Mouse (Mus musculus): ENCODE measurements around the gene Plgrkt. TPM values are rescaled to one million over a fixed set of nuclear protein-coding genes. Genes with fewer than 3 reads are reported as not detected.

The Plgrkt gene
- polyA plus RNA-seq, 1 experiment from 2014 or later = 83.5 TPM

- Histone ChIP-seq H3K79me2 (ENCODE audit: inconsistent target) (peaks cover 87% of the 10 kb centered on the region), H3K27ac (peak overlapping the region; percentile 63; the same call in 1 of the 2 replicates), H3K4me3 (ENCODE audit: inconsistent target) (peak overlapping the region; percentile 33; the same call in 1 of the 2 replicates), H3K36me3 (ENCODE audit: inconsistent target) (peaks cover 21% of the 10 kb centered on the region; the same call in 1 of the 2 replicates)
- 66% methylated on average over 5 of the region's 7 CpGs for WGBS (ENCODE audit: missing documents)
Observed at GRCm38 (mm10) chr19:29370545-29371283, 3.5 kb upstream of the Plgrkt start.

GRCm38 (mm10) chr19:29370112-29370511 lies 2.9 kb upstream of the Plgrkt start:
- peaks cover 87% of the 10 kb centered on the region for H3K79me2 ChIP-seq (ENCODE audit: inconsistent target)
- H3K4me3 ChIP-seq (ENCODE audit: inconsistent target) = peak overlapping the region; percentile 84; the same call in 1 of the 2 replicates
- H3K36me3 ChIP-seq (ENCODE audit: inconsistent target) = peaks cover 15% of the 10 kb centered on the region; the same call in 1 of the 2 replicates
- H3K27ac ChIP-seq = 0 out of 2 replicates have a peak overlapping the region, but pooled peaks have one; percentile 15
- 28% methylated on average over 12 of the region's 12 CpGs for WGBS (ENCODE audit: missing documents)

GRCm38 (mm10) chr19:29368671-29369309 lies 1.6 kb upstream of the Plgrkt start:
- H3K79me2 ChIP-seq (ENCODE audit: inconsistent target) = peaks cover 75% of the 10 kb centered on the region
- H3K4me3 ChIP-seq (ENCODE audit: inconsistent target) = peak overlapping the region; percentile 84
- peaks cover 9% of the 10 kb centered on the region; the same call in 1 of the 2 replicates for H3K36me3 ChIP-seq (ENCODE audit: inconsistent target)
- peak overlapping the region; percentile 16 for H3K27ac ChIP-seq
- 32% methylated on average over 3 of the region's 3 CpGs for WGBS (ENCODE audit: missing documents)

- Histone ChIP-seq H3K27ac (peak overlapping the region; percentile 93), H3K36me3 (ENCODE audit: inconsistent target) (peaks cover 2% of the 10 kb centered on the region; the same call in 1 of the 2 replicates), H3K4me3 (ENCODE audit: inconsistent target) (peak overlapping the region; percentile 84), H3K79me2 (ENCODE audit: inconsistent target) (peaks cover 67% of the 10 kb centered on the region)
- WGBS (ENCODE audit: missing documents) = 38% methylated on average over 2 of the region's 2 CpGs
Observed at GRCm38 (mm10) chr19:29368041-29368440, 851 bp upstream of the Plgrkt start.

GRCm38 (mm10) chr19:29366226-29366968 lies 793 bp downstream of the Plgrkt start:
- WGBS (ENCODE audit: missing documents) = 3% methylated on average over 20 of the region's 20 CpGs
- H3K4me3 ChIP-seq (ENCODE audit: inconsistent target) = peak overlapping the region; percentile 84
- peaks cover 53% of the 10 kb centered on the region for H3K79me2 ChIP-seq (ENCODE audit: inconsistent target)
- peak overlapping the region; percentile 93 for H3K27ac ChIP-seq
- H3K36me3 ChIP-seq (ENCODE audit: inconsistent target) = no peaks in the 10 kb centered on the region

- Histone ChIP-seq H3K4me3 (ENCODE audit: inconsistent target) (no peak overlapping the region), H3K27ac (no peak overlapping the region), H3K36me3 (ENCODE audit: inconsistent target) (no peaks in the 10 kb centered on the region), H3K79me2 (ENCODE audit: inconsistent target) (peaks cover 53% of the 10 kb centered on the region)
- WGBS (ENCODE audit: missing documents) = 89% methylated on average over 3 of the region's 3 CpGs
Observed at GRCm38 (mm10) chr19:29365105-29365504, 2.1 kb downstream of the Plgrkt start.

GRCm38 (mm10) chr19:29364076-29364475 lies 3.1 kb downstream of the Plgrkt start:
- Histone ChIP-seq H3K27ac (no peak overlapping the region), H3K36me3 (ENCODE audit: inconsistent target) (peaks cover 3% of the 10 kb centered on the region), H3K4me3 (ENCODE audit: inconsistent target) (no peak overlapping the region), H3K79me2 (ENCODE audit: inconsistent target) (peaks cover 47% of the 10 kb centered on the region)
- WGBS (ENCODE audit: missing documents) = 73% methylated on average over 5 of the region's 5 CpGs

GRCm38 (mm10) chr19:29363557-29363956 lies 3.6 kb downstream of the Plgrkt start:
- H3K79me2 ChIP-seq (ENCODE audit: inconsistent target) = peaks cover 42% of the 10 kb centered on the region
- no peak overlapping the region for H3K27ac ChIP-seq
- no peak overlapping the region for H3K4me3 ChIP-seq (ENCODE audit: inconsistent target)
- 92% methylated on average over 7 of the region's 7 CpGs for WGBS (ENCODE audit: missing documents)
- peaks cover 8% of the 10 kb centered on the region for H3K36me3 ChIP-seq (ENCODE audit: inconsistent target)

GRCm38 (mm10) chr19:29362173-29362930 lies 4.8 kb downstream of the Plgrkt start:
- H3K27ac ChIP-seq = no peak overlapping the region
- 52% methylated on average over 13 of the region's 13 CpGs for WGBS (ENCODE audit: missing documents)
- peaks cover 12% of the 10 kb centered on the region for H3K36me3 ChIP-seq (ENCODE audit: inconsistent target)
- peak overlapping the region; percentile 52 for H3K4me3 ChIP-seq (ENCODE audit: inconsistent target)
- H3K79me2 ChIP-seq (ENCODE audit: inconsistent target) = peaks cover 30% of the 10 kb centered on the region

GRCm38 (mm10) chr19:29361468-29362130 lies 5.6 kb downstream of the Plgrkt start:
- peaks cover 28% of the 10 kb centered on the region; the same call in 1 of the 2 replicates for H3K79me2 ChIP-seq (ENCODE audit: inconsistent target)
- peak overlapping the region; percentile 52 for H3K4me3 ChIP-seq (ENCODE audit: inconsistent target)
- peaks cover 18% of the 10 kb centered on the region for H3K36me3 ChIP-seq (ENCODE audit: inconsistent target)
- H3K27ac ChIP-seq = peak overlapping the region; percentile 28
- under 1% methylated on average over 32 of the region's 33 CpGs for WGBS (ENCODE audit: missing documents)

GRCm38 (mm10) chr19:29360251-29360650 lies 6.9 kb downstream of the Plgrkt start:
- WGBS (ENCODE audit: missing documents) = 87% methylated on average over 5 of the region's 5 CpGs
- Histone ChIP-seq H3K79me2 (ENCODE audit: inconsistent target) (peaks cover 22% of the 10 kb centered on the region; the same call in 1 of the 2 replicates), H3K36me3 (ENCODE audit: inconsistent target) (peaks cover 26% of the 10 kb centered on the region), H3K27ac (no peak overlapping the region), H3K4me3 (ENCODE audit: inconsistent target) (no peak overlapping the region)

GRCm38 (mm10) chr19:29356281-29356680 lies 10.9 kb downstream of the Plgrkt start:
- Histone ChIP-seq H3K79me2 (ENCODE audit: inconsistent target) (peaks cover 16% of the 10 kb centered on the region; the same call in 1 of the 2 replicates), H3K27ac (no peak overlapping the region), H3K36me3 (ENCODE audit: inconsistent target) (peaks cover 45% of the 10 kb centered on the region), H3K4me3 (ENCODE audit: inconsistent target) (no peak overlapping the region)
- 90% methylated on average over 11 of the region's 11 CpGs for WGBS (ENCODE audit: missing documents)

All from macrophage (primary cell).